Mouse (Mus musculus): ENCODE measurements around the gene Slc22a13. TPM values are rescaled to one million over a fixed set of nuclear protein-coding genes. Genes with fewer than 3 reads are reported as not detected.

Slc22a13 gene
- polyA plus RNA-seq, 1 experiment, result not detected

GRCm38 (mm10) chr9:119145137-119145536, 63.8 kb downstream of the Slc22a13 start:
- H3K4me3 ChIP-seq (replicated peaks), result no peak overlapping the region
- no peaks in the 10 kb centered on the region for H3K36me3 ChIP-seq (replicated peaks; ENCODE audit: low read length)
- H3K27me3 ChIP-seq (replicated peaks), result peaks cover 24% of the 10 kb centered on the region
- H3K9me3 ChIP-seq, result no peaks in the 10 kb centered on the region; the same call in 1 of the 2 replicates
- no peaks in the 10 kb centered on the region for H3K4me1 ChIP-seq
- TF ChIP-seq GATA1 (IDR thresholded peaks at IDR 0.05; ENCODE audit: borderline replicate concordance, low read length) (no peak), FLI1 (IDR thresholded peaks at IDR 0.05; ENCODE audit: low read length) (no peak)

GRCm38 (mm10) chr9:119144696-119145095, 64.2 kb downstream of the Slc22a13 start:
- Histone ChIP-seq H3K4me1 (no peaks in the 10 kb centered on the region), H3K36me3 (replicated peaks; ENCODE audit: low read length) (no peaks in the 10 kb centered on the region), H3K27me3 (replicated peaks) (peaks cover 27% of the 10 kb centered on the region), H3K9me3 (no peaks in the 10 kb centered on the region; the same call in 1 of the 2 replicates), H3K4me3 (replicated peaks) (no peak overlapping the region)
- no peak for TF ChIP-seq GATA1 (IDR thresholded peaks at IDR 0.05; ENCODE audit: borderline replicate concordance, low read length)
- TF ChIP-seq FLI1 (IDR thresholded peaks at IDR 0.05; ENCODE audit: low read length), result no peak

DNA sequence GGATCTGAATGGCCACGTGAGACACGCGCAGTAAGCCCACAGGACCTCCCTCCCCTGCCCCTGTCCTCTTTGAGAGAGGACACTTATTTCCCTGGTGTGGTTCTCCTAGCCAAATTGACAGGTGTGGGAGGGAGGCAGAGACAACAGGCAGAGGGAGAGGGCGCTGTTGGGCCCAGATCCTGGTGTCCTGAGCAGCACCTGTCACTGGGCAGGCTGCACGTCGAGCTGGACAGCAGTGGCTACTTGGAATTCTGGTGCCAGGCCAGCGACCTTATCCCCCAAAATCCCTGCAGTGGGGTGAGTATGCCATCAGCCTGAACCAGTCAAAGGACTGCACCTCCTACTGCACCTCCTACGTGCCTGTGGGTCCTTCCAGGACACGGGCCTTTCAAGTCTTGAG, 65.5 kb downstream of the Slc22a13 start:
- no peak for TF ChIP-seq FLI1 (IDR thresholded peaks at IDR 0.05; ENCODE audit: low read length)
- TF ChIP-seq GATA1 (IDR thresholded peaks at IDR 0.05; ENCODE audit: borderline replicate concordance, low read length), result no peak
- Histone ChIP-seq H3K36me3 (replicated peaks; ENCODE audit: low read length) (no peaks in the 10 kb centered on the region), H3K9me3 (no peaks in the 10 kb centered on the region), H3K27me3 (replicated peaks) (peaks cover 40% of the 10 kb centered on the region), H3K4me1 (no peaks in the 10 kb centered on the region; the same call in 1 of the 2 replicates), H3K4me3 (replicated peaks) (no peak overlapping the region)

Other genes starting within 250 kb of the Slc22a13 start
- 0.19 TPM in 1 of 2 replicates, not detected in the other for gene Vill, start 156.3 kb downstream of the Slc22a13 start, polyA plus RNA-seq (2012; ENCODE audit: insufficient read depth, low replicate concordance)
- 1.5 TPM in 1 of 2 replicates, not detected in the other for gene Plcd1, start 115.6 kb downstream of the Slc22a13 start, polyA plus RNA-seq (2012; ENCODE audit: insufficient read depth, low replicate concordance)
- not detected in 2 replicates for gene Dlec1, start 106.6 kb downstream of the Slc22a13 start, polyA plus RNA-seq (2012; ENCODE audit: insufficient read depth, low replicate concordance)
- gene Acaa1b, start 52.0 kb downstream of the Slc22a13 start, polyA plus RNA-seq (2012; ENCODE audit: insufficient read depth, low replicate concordance), result 1.5 TPM in 1 of 2 replicates, not detected in the other
- not detected in 2 replicates for gene Gm47289, start 49.9 kb downstream of the Slc22a13 start, polyA plus RNA-seq (2012; ENCODE audit: insufficient read depth, low replicate concordance)
- gene Oxsr1, start 113.3 kb upstream of the Slc22a13 start, polyA plus RNA-seq (2012; ENCODE audit: insufficient read depth, low replicate concordance), result 5.3 and 8.2 TPM in 2 replicates
- gene Acaa1a, start 130.6 kb upstream of the Slc22a13 start, polyA plus RNA-seq (2012; ENCODE audit: insufficient read depth, low replicate concordance), result 77.2 and 206 TPM in 2 replicates
- 17.6 and 38.2 TPM in 2 replicates for gene Myd88, start 132.3 kb upstream of the Slc22a13 start, polyA plus RNA-seq (2012; ENCODE audit: insufficient read depth, low replicate concordance)
- 0.09 and 0.70 TPM in 2 replicates for gene Xylb, start 148.3 kb upstream of the Slc22a13 start, polyA plus RNA-seq (2012; ENCODE audit: insufficient read depth, low replicate concordance)
- gene Slc22a14, start 156.5 kb upstream of the Slc22a13 start, polyA plus RNA-seq (2012; ENCODE audit: insufficient read depth, low replicate concordance), result not detected in 2 replicates
- gene Acvr2b, start 193.0 kb upstream of the Slc22a13 start, polyA plus RNA-seq (2012; ENCODE audit: insufficient read depth, low replicate concordance), result 0.81 and 0.87 TPM in 2 replicates
- gene Exog, start 235.8 kb upstream of the Slc22a13 start, polyA plus RNA-seq (2012; ENCODE audit: insufficient read depth, low replicate concordance), result 0.72 TPM in 1 of 2 replicates, not detected in the other